Mouse (Mus musculus) small intestine, adult 2 months (tissue): ENCODE data around the gene Usp29.

Experiments used
- CTCF ChIP-seq: fragments of 200-500 bp; IDR thresholded peaks from 2 replicates; pipeline ENCODE4 v1.5.1; 2012; ENCODE audit warnings: low read depth, mild to moderate bottlenecking, control low read depth, inconsistent platforms, low read length, moderate library complexity, mixed read lengths; ENCODE audit not compliant: insufficient replicate concordance, insufficient read length; ENCODE audit errors: extremely low read depth
- POLR2A ChIP-seq: fragments of 200-500 bp; IDR thresholded peaks from 2 replicates; pipeline ENCODE4 v1.6.1; 2012; ENCODE audit warnings: low read depth, mild to moderate bottlenecking, control low read depth, inconsistent platforms, low read length, moderate library complexity

- TF ChIP-seq POLR2A (no peak), CTCF (no peak)
Observed at GRCm38 (mm10) chr7:6958574-6958973, 228.2 kb downstream of the Usp29 start.
